Comparison of ENCODE assay signal across 9 mouse cellular contexts in the genomic region with DNA sequence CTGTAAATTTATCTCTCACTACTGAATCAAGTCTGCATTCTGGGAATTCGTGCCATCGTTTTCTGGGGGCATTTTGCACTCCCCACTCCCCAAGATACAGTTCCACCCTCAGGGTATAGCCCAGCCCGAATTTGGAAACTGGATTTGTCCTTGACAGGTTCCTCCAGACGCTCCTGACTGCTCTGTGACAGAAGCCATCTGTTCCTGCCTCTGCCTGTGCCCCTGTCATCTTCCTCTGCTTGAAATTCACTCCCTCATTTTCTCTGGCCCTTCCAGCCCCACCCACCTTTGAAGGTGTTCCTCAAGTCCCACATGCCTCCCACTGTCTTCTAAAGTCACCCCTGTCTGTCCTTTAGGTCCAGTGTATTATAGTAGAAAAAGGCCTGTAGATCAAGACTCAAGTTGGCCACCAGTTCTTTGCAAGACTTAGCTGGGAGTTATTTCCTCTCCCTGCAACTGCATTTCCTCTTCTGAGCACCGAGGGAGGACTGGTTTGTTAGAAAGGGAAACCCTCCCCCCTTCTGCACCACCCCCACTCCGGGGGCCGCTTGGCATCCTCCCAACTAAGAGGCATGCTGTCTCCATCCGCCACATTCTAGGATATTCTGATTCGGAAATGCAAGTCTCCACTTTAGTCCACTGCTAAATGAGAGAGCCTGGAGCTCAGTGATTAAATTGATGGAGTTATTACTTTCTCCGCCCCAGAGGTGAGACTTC. TPM values are rescaled to one million over a fixed set of nuclear protein-coding genes. Genes with fewer than 3 reads are reported as not detected.
DNase-seq lines count a peak whose midpoint lies in the region; ATAC-seq and TF ChIP-seq lines count a peak whose summit lies in the region.
"Had no signal": no experiment of that assay in that cellular context is flagged by ENCODE, and none has a peak within 500 bp of the region (broad histone marks: within the 10 kb centered on the region; RNA-seq: fewer than 3 reads in every experiment).

No protein-coding gene starts in this region.

- peak; percentile 54 for DNase-seq in intestine, embryonic 14.5 days (ENCODE audit: low spot score)
- peak; percentile 30 to 45 for DNase-seq in heart, adult 2 months
- DNase-seq in kidney, adult 9 months: peak; percentile 54
- peak; percentile 64 to 73 for DNase-seq in lung, postnatal 4 days
- DNase-seq in layer of hippocampus, adult 18-20 months (ENCODE audit: low spot score in 2 of 2): no peak
- DNase-seq in right cerebral cortex, postnatal 4 days: no peak

- TF ChIP-seq EP300 in heart, adult 2 months (IDR thresholded peaks at IDR 0.05; ENCODE audit: insufficient read depth, low read depth, low read length): no peak

- no peaks in the 10 kb centered on the region for H3K9me3 ChIP-seq in intestine, embryonic 14.5 days (ENCODE audit: control insufficient read depth, low read length)
- H3K9me3 ChIP-seq in intestine, postnatal 0 days (ENCODE audit: control insufficient read depth): no peaks in the 10 kb centered on the region
- no peaks in the 10 kb centered on the region for H3K9me3 ChIP-seq in hindbrain, embryonic 13.5 days

- H3K4me1 ChIP-seq in intestine, embryonic 14.5 days (replicated peaks; ENCODE audit: control insufficient read depth, insufficient read depth, low read length): no peaks in the 10 kb centered on the region
- H3K4me1 ChIP-seq in intestine, postnatal 0 days (replicated peaks; ENCODE audit: control insufficient read depth, insufficient read depth, low read length): no peaks in the 10 kb centered on the region
- H3K4me1 ChIP-seq in heart, adult 2 months (ENCODE audit: control insufficient read depth, insufficient read depth, low read length): no peaks in the 10 kb centered on the region; the same call in 1 of the 2 replicates
- no peaks in the 10 kb centered on the region for H3K4me1 ChIP-seq in hindbrain, embryonic 13.5 days (replicated peaks)

- H3K4me3 ChIP-seq in intestine, embryonic 14.5 days (ENCODE audit: low read depth, low read length): no peak overlapping the region
- H3K4me3 ChIP-seq in intestine, postnatal 0 days (ENCODE audit: low read depth, low read length): no peak overlapping the region
- H3K4me3 ChIP-seq in heart, adult 2 months: no peak overlapping the region
- no peak overlapping the region for H3K4me3 ChIP-seq in hindbrain, embryonic 13.5 days

- no peak for TF ChIP-seq POLR2A in heart, adult 2 months (IDR thresholded peaks at IDR 0.05; ENCODE audit: insufficient read depth, low read depth, low read length)

- H3K4me2 ChIP-seq in intestine, embryonic 14.5 days (ENCODE audit: low read length): no peak overlapping the region
- no peak overlapping the region for H3K4me2 ChIP-seq in intestine, postnatal 0 days (replicated peaks; ENCODE audit: low read depth)
- H3K4me2 ChIP-seq in hindbrain, embryonic 13.5 days: no peak overlapping the region

- intact Hi-C loops in heart, adult 2 months (cut with DNase I): no loop called here

- TF ChIP-seq CTCF in intestine, postnatal 0 days (IDR thresholded peaks at IDR 0.05; ENCODE audit: low read depth): no peak
- TF ChIP-seq CTCF in heart, adult 2 months (IDR thresholded peaks at IDR 0.05): no peak

- no peaks in the 10 kb centered on the region for H3K36me3 ChIP-seq in intestine, embryonic 14.5 days (ENCODE audit: control insufficient read depth, insufficient read depth, low read length)
- H3K36me3 ChIP-seq in intestine, postnatal 0 days (ENCODE audit: control insufficient read depth, insufficient read depth): no peaks in the 10 kb centered on the region
- H3K36me3 ChIP-seq in heart, adult 2 months (ENCODE audit: control insufficient read depth, insufficient read depth, low read length): no peaks in the 10 kb centered on the region
- no peaks in the 10 kb centered on the region for H3K36me3 ChIP-seq in hindbrain, embryonic 13.5 days

- peak overlapping the region; percentile 57 for H3K27ac ChIP-seq in intestine, embryonic 14.5 days (ENCODE audit: low read depth)
- H3K27ac ChIP-seq in intestine, postnatal 0 days (ENCODE audit: low read depth, low read length): no peak overlapping the region
- no peak overlapping the region for H3K27ac ChIP-seq in heart, adult 2 months
- H3K27ac ChIP-seq in hindbrain, embryonic 13.5 days: no peak overlapping the region
- H3K27ac ChIP-seq: liver, embryonic 14.5 days had no signal

- H3K9ac ChIP-seq in intestine, embryonic 14.5 days (ENCODE audit: low read length): no peak overlapping the region
- H3K9ac ChIP-seq in intestine, postnatal 0 days (ENCODE audit: low read depth, low read length): no peak overlapping the region
- H3K9ac ChIP-seq in heart, adult 2 months (ENCODE audit: low read depth, low read length): no peak overlapping the region
- H3K9ac ChIP-seq in hindbrain, embryonic 13.5 days: no peak overlapping the region
- H3K9ac ChIP-seq: liver, embryonic 14.5 days had no signal

- ATAC-seq in intestine, embryonic 14.5 days (replicated peaks; ENCODE audit: low FRiP score, low TSS enrichment, low read depth): no peak
- ATAC-seq in intestine, postnatal 0 days: no peak
- ATAC-seq in hindbrain, embryonic 13.5 days (ENCODE audit: low FRiP score): no peak

- H3K27me3 ChIP-seq in intestine, embryonic 14.5 days (replicated peaks; ENCODE audit: control insufficient read depth, insufficient read depth, low read length): no peaks in the 10 kb centered on the region
- no peaks in the 10 kb centered on the region for H3K27me3 ChIP-seq in intestine, postnatal 0 days (replicated peaks; ENCODE audit: control insufficient read depth, insufficient read depth, low read length)
- H3K27me3 ChIP-seq in heart, adult 2 months (ENCODE audit: control insufficient read depth, insufficient read depth, low read length): no peaks in the 10 kb centered on the region
- H3K27me3 ChIP-seq in hindbrain, embryonic 13.5 days: no peaks in the 10 kb centered on the region

- no peaks in the 10 kb centered on the region for H3K79me2 ChIP-seq in heart, adult 2 months (replicated peaks; ENCODE audit: control insufficient read depth, insufficient read depth, low read length)

- 33% methylated on average over 10 of the region's 10 CpGs for WGBS in intestine, embryonic 14.5 days
- WGBS in intestine, postnatal 0 days: 54% methylated on average over 10 of the region's 10 CpGs
- 27% methylated on average over 10 of the region's 10 CpGs for WGBS in heart, adult 2 months
- 55% methylated on average over 10 of the region's 10 CpGs for WGBS in hindbrain, embryonic 13.5 days

RNA-seq across cellular contexts. Expression of a gene that starts 57.4 kb away (rescaled TPM):
- polyA plus RNA-seq in intestine, embryonic 14.5 days (2014; fragmentation: Nextera tagmentation; extraction: Ambion mirVana): 220 and 223 TPM in 2 replicates
- 217 and 219 TPM in 2 replicates for polyA plus RNA-seq in intestine, postnatal 0 days (2015; fragmentation: Nextera tagmentation; extraction: Ambion mirVana)
- total RNA-seq in heart, adult 2 months (2021): 10 to 100 TPM; 47.4 to 65.8 TPM
- 16.1 and 41.6 TPM in 2 replicates for polyA plus RNA-seq in heart, adult 2 months (2012; rRNA removed)
- 85.9 and 88.8 TPM in 2 replicates for polyA plus RNA-seq in hindbrain, embryonic 13.5 days (2015; fragmentation: Nextera tagmentation; extraction: Ambion mirVana)
- 100 to 1,000 TPM; 125 to 154 TPM for total RNA-seq in layer of hippocampus, adult 18-20 months (2021)

Comparison
In these comparisons a context has a peak if more than half of its experiments do, and no peak if none do; other contexts are left out.
1. DNase-seq: peak in intestine, embryonic 14.5 days (single experiment), heart, adult 2 months (2 of 2), kidney, adult 9 months (single experiment) and lung, postnatal 4 days (2 of 2); none in layer of hippocampus, adult 18-20 months (0 of 2) and right cerebral cortex, postnatal 4 days (single experiment).